Mouse (Mus musculus) forebrain, postnatal 0 days (tissue): ENCODE data around the gene Tmtc2. TPM values are rescaled to one million over a fixed set of nuclear protein-coding genes. Genes with fewer than 3 reads are reported as not detected.

Experiments used
- ATAC-seq: fragments of 200-750 bp; cut with Nextera tagmentation; 2 replicates; pipeline ENCODE4 v1.8.0; 2017; ENCODE audit warnings: mild to moderate bottlenecking, moderate library complexity
- DNase-seq: peaks from one replicate; pipeline ENCODE4 v3.0.0-alpha.2; 2015
- H3K27ac ChIP-seq: fragments of 300-500 bp; sonication (generic); 2 replicates; pipeline ENCODE4 v1.5.1; 2014; ENCODE audit warnings: low read depth, mild to moderate bottlenecking, antibody characterized with exemption, low read length, moderate library complexity, mixed read lengths
- H3K27me3 ChIP-seq: fragments of 300-500 bp; sonication (generic); 2 replicates; pipeline ENCODE4 v1.6.1; 2014; ENCODE audit warnings: mild to moderate bottlenecking, low read length, mixed read lengths; ENCODE audit not compliant: insufficient read depth
- H3K36me3 ChIP-seq: fragments of 300-500 bp; sonication (generic); 2 replicates; pipeline ENCODE4 v1.6.1; 2014; ENCODE audit warnings: mild to moderate bottlenecking, moderate library complexity; ENCODE audit not compliant: insufficient read depth
- H3K4me1 ChIP-seq: fragments of 300-500 bp; sonication (generic); 2 replicates; pipeline ENCODE4 v1.6.1; 2014; ENCODE audit warnings: antibody characterized with exemption; ENCODE audit not compliant: insufficient read depth
- H3K4me2 ChIP-seq: fragments of 300-500 bp; sonication (generic); 2 replicates; pipeline ENCODE4 v1.6.1; 2014; ENCODE audit warnings: low read depth, mild to moderate bottlenecking, moderate library complexity
- H3K4me3 ChIP-seq: fragments of 300-500 bp; sonication (generic); 2 replicates; pipeline ENCODE4 v1.5.1; 2014; ENCODE audit warnings: low read depth, low read length, mixed read lengths
- H3K9ac ChIP-seq: fragments of 300-500 bp; sonication (generic); 2 replicates; pipeline ENCODE4 v1.6.1; 2014; ENCODE audit warnings: mild to moderate bottlenecking
- H3K9me3 ChIP-seq: fragments of 300-500 bp; sonication (generic); 2 replicates; pipeline ENCODE4 v1.6.1; 2016; ENCODE audit warnings: low read length
- CTCF ChIP-seq: sonication (generic); IDR thresholded peaks from 2 replicates; pipeline ENCODE4 v1.5.1; 2016; ENCODE audit warnings: antibody characterized with exemption, control low read depth, low read depth
- whole genome bisulfite sequencing: fragments of 180-500 bp; shearing (Covaris S2); extraction: QIAGEN DNeasy Blood & Tissue Kit; methylation state at CpG from one replicate; pipeline ENCODE4 v1.1.7; 2014; 5-methylcytosine and 5-hydroxymethylcytosine counted together
- polyA plus RNA-seq: library from polyadenylated mRNA; unstranded; fragments of >200 nt; fragmentation: Nextera tagmentation; extraction: Ambion mirVana; gene quantifications from 2 replicates; pipeline ENCODE4 v1.2.1, GENCODE M21; 2015
- total RNA-seq: library from RNA; depleted of rRNA; stranded (reverse); fragments of >200 nt; gene quantifications from 2 replicates; pipeline ENCODE4 v1.2.3, GENCODE M21; 2014

Gene Tmtc2
- total and polyA plus RNA-seq, 2 experiments from 2014 or later, result 4.6 to 11.1 TPM

- H3K4me3 ChIP-seq, result no peak overlapping the region
- no peak for TF ChIP-seq CTCF
- H3K4me1 ChIP-seq, result no peaks in the 10 kb centered on the region
- ATAC-seq (no peak), DNase-seq (no peak)
- no peaks in the 10 kb centered on the region for H3K9me3 ChIP-seq
- no peaks in the 10 kb centered on the region for H3K27me3 ChIP-seq
- no peaks in the 10 kb centered on the region for H3K36me3 ChIP-seq
- H3K9ac ChIP-seq, result no peak overlapping the region
- no peak overlapping the region for H3K4me2 ChIP-seq
- no peak overlapping the region for H3K27ac ChIP-seq
- 42% methylated on average over 5 of the region's 5 CpGs for WGBS
These were observed 42.2 kb downstream of the Tmtc2 start for GRCm38 (mm10) chr10:105532019-105532525.

GRCm38 (mm10) chr10:105531080-105531894 is 43.0 kb downstream of the Tmtc2 start:
- DNase-seq, result peak; percentile 22

GRCm38 (mm10) chr10:105523405-105524088 is 50.7 kb downstream of the Tmtc2 start:
- Histone ChIP-seq H3K4me2 (no peak overlapping the region), H3K9me3 (no peaks in the 10 kb centered on the region), H3K27ac (0 out of 2 replicates have a peak overlapping the region, but pooled peaks have one; percentile 9), H3K4me1 (no peaks in the 10 kb centered on the region), H3K27me3 (no peaks in the 10 kb centered on the region), H3K9ac (no peak overlapping the region), H3K4me3 (no peak overlapping the region), H3K36me3 (no peaks in the 10 kb centered on the region)
- peak; percentile 48; the same call in 1 of the 2 replicates for ATAC-seq
- no peak for DNase-seq
- no peak for TF ChIP-seq CTCF
- 58% methylated on average over 8 of the region's 8 CpGs for WGBS

More at GRCm38 (mm10) chr10:105531080-105531894, 43.0 kb downstream of the Tmtc2 start:
- Histone ChIP-seq H3K4me3 (no peak overlapping the region), H3K27me3 (no peaks in the 10 kb centered on the region), H3K9ac (no peak overlapping the region), H3K4me2 (no peak overlapping the region), H3K27ac (no peak overlapping the region), H3K9me3 (no peaks in the 10 kb centered on the region), H3K36me3 (no peaks in the 10 kb centered on the region), H3K4me1 (no peaks in the 10 kb centered on the region)
- peak; percentile 73; the same call in 1 of the 2 replicates for ATAC-seq
- 38% methylated on average over 9 of the region's 9 CpGs for WGBS
- TF ChIP-seq CTCF, result no peak

GRCm38 (mm10) chr10:105522431-105522830 is 51.8 kb downstream of the Tmtc2 start:
- Histone ChIP-seq H3K4me1 (no peaks in the 10 kb centered on the region), H3K9ac (no peak overlapping the region), H3K9me3 (no peaks in the 10 kb centered on the region), H3K27me3 (no peaks in the 10 kb centered on the region), H3K36me3 (no peaks in the 10 kb centered on the region), H3K27ac (no peak overlapping the region), H3K4me3 (no peak overlapping the region), H3K4me2 (no peak overlapping the region)
- ATAC-seq (no peak), DNase-seq (no peak)
- WGBS, result 78% methylated on average over 7 of the region's 7 CpGs
- TF ChIP-seq CTCF, result no peak

- Histone ChIP-seq H3K36me3 (no peaks in the 10 kb centered on the region), H3K4me2 (no peak overlapping the region), H3K4me1 (no peaks in the 10 kb centered on the region), H3K27me3 (no peaks in the 10 kb centered on the region), H3K4me3 (no peak overlapping the region), H3K9me3 (no peaks in the 10 kb centered on the region), H3K9ac (no peak overlapping the region), H3K27ac (no peak overlapping the region)
- ATAC-seq, result 0 out of 2 replicates have a peak, but pooled peaks have one; percentile 38
- no peak for TF ChIP-seq CTCF
- DNase-seq, result no peak
- 56% methylated on average over 6 of the region's 6 CpGs for WGBS
These were observed 55.0 kb downstream of the Tmtc2 start for GRCm38 (mm10) chr10:105519154-105519806.

- H3K27ac ChIP-seq, result no peak overlapping the region
- 90% methylated on average over 9 of the region's 9 CpGs for WGBS
- ATAC-seq (no peak), DNase-seq (no peak)
- no peaks in the 10 kb centered on the region for H3K36me3 ChIP-seq
- H3K4me3 ChIP-seq, result no peak overlapping the region
- no peak overlapping the region for H3K4me2 ChIP-seq
- H3K9me3 ChIP-seq, result no peaks in the 10 kb centered on the region
- H3K27me3 ChIP-seq, result no peaks in the 10 kb centered on the region
- H3K4me1 ChIP-seq, result no peaks in the 10 kb centered on the region
- H3K9ac ChIP-seq, result no peak overlapping the region
- no peak for TF ChIP-seq CTCF
These were observed 56.1 kb downstream of the Tmtc2 start for GRCm38 (mm10) chr10:105518144-105518543.
